Mouse (Mus musculus): ENCODE data around the gene 4921509C19Rik. TPM values are rescaled to one million over a fixed set of nuclear protein-coding genes. Genes with fewer than 3 reads are reported as not detected.
"Not testable (repeated sequence)": the region's sequence is repeated elsewhere in the genome, so short reads cannot be mapped to it uniquely, and the experiment has no call there.

The 4921509C19Rik gene
- polyA plus RNA-seq, 1 experiment = not detected

DNA sequence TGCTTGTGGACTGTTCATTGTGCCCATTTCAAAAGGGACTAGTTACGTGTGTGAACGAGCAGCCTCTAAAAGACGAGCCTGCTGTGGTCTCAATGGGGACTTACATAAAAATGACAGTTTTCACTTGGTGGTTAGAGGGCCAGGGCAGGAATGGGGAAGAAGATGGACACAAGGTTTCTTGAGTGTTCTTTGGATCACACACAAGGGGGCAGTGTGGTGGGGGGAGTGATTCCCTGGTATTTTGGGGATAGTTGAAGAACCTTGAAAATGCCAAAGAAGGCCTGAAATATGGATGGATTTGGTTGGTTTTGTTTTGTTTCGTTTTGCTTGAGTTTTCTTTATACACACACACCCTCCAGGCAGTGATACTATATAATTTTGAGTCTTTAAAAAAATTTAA lies 28.3 kb upstream of the 4921509C19Rik start:
- no peak for TF ChIP-seq POLR2A (IDR thresholded peaks at IDR 0.05; ENCODE audit: control insufficient read depth, extremely low read depth, insufficient read depth, low read length, poor library complexity)
- no peak for TF ChIP-seq CTCF (IDR thresholded peaks at IDR 0.05; ENCODE audit: borderline replicate concordance, control insufficient read depth, extremely low read depth, insufficient read depth, low read length, poor library complexity)
- H3K4me3 ChIP-seq (ENCODE audit: control insufficient read depth, insufficient read depth, low read length) = no peak overlapping the region
- H3K4me1 ChIP-seq (replicated peaks; ENCODE audit: control insufficient read depth, insufficient read depth, low read length) = no peaks in the 10 kb centered on the region
- no peak for DNase-seq
- no peak overlapping the region for H3K27ac ChIP-seq (ENCODE audit: control insufficient read depth, insufficient read depth, low read length)
- H3K27me3 ChIP-seq (ENCODE audit: control insufficient read depth, insufficient read depth, low read length) = no peaks in the 10 kb centered on the region
- peaks cover 67% of the 10 kb centered on the region for H3K36me3 ChIP-seq (ENCODE audit: control insufficient read depth, insufficient read depth, low read length)
- WGBS = 92% methylated on average over 4 of the region's 4 CpGs

DNA sequence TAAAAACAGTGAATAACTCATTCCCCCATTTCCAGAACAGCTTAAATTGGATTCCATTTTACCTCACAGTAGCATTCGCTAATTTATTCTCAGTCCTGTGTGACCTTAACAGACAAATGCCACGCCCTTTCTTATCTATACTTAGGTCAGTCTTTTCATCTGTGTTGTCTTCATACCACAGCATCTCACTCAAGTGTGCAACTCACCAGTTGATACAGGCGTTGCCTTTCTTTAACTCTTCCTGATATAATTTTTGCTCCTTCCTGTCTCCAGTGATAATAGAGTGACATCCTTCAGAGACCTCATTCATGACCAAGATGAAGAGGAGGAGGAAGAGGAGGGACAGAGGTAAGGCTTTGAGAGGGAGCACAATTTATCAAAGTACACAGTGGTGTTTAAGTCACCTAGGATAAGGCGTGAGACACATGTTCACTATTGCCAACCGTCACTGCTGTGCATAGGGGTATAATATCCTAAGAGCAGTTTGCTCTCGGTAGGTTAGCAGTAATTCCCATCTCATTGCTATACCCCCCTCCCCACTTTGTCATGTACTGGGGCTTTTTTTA lies 24.6 kb upstream of the 4921509C19Rik start:
- no peak overlapping the region for H3K4me3 ChIP-seq (ENCODE audit: control insufficient read depth, insufficient read depth, low read length)
- no peaks in the 10 kb centered on the region for H3K4me1 ChIP-seq (replicated peaks; ENCODE audit: control insufficient read depth, insufficient read depth, low read length)
- peaks cover 44% of the 10 kb centered on the region for H3K36me3 ChIP-seq (ENCODE audit: control insufficient read depth, insufficient read depth, low read length)
- TF ChIP-seq POLR2A (IDR thresholded peaks at IDR 0.05; ENCODE audit: control insufficient read depth, extremely low read depth, insufficient read depth, low read length, poor library complexity) (no peak), CTCF (IDR thresholded peaks at IDR 0.05; ENCODE audit: borderline replicate concordance, control insufficient read depth, extremely low read depth, insufficient read depth, low read length, poor library complexity) (no peak)
- 95% methylated on average over 6 of the region's 6 CpGs for WGBS
- DNase-seq = no peak
- no peak overlapping the region for H3K27ac ChIP-seq (ENCODE audit: control insufficient read depth, insufficient read depth, low read length)
- H3K27me3 ChIP-seq (ENCODE audit: control insufficient read depth, insufficient read depth, low read length) = no peaks in the 10 kb centered on the region

DNA sequence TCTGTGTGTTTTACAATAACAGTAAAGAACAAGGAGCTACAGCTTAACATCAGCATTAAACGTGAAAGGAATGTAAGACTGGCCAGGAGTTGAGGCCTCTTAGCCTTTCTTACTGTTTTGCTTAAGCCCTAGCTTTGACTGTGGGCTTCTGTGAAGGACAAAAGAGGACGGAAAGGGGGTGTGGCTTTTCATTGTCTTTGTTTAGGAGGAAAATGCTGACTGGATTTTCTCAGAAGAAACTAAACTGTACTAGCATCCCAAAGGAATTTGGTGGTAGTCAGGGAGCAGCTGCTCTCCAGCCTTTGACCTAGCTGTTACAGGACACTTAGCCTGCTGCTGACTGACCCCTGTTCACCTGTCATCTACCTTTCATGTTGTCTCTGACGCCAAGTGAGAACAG lies 22.4 kb upstream of the 4921509C19Rik start:
- DNase-seq = no peak
- no peaks in the 10 kb centered on the region for H3K27me3 ChIP-seq (ENCODE audit: control insufficient read depth, insufficient read depth, low read length)
- H3K27ac ChIP-seq (ENCODE audit: control insufficient read depth, insufficient read depth, low read length) = no peak overlapping the region
- 87% methylated on average over 3 of the region's 3 CpGs for WGBS
- H3K4me3 ChIP-seq (ENCODE audit: control insufficient read depth, insufficient read depth, low read length) = no peak overlapping the region
- TF ChIP-seq CTCF (IDR thresholded peaks at IDR 0.05; ENCODE audit: borderline replicate concordance, control insufficient read depth, extremely low read depth, insufficient read depth, low read length, poor library complexity) = no peak
- H3K36me3 ChIP-seq (ENCODE audit: control insufficient read depth, insufficient read depth, low read length) = peaks cover 28% of the 10 kb centered on the region
- no peaks in the 10 kb centered on the region for H3K4me1 ChIP-seq (replicated peaks; ENCODE audit: control insufficient read depth, insufficient read depth, low read length)

DNA sequence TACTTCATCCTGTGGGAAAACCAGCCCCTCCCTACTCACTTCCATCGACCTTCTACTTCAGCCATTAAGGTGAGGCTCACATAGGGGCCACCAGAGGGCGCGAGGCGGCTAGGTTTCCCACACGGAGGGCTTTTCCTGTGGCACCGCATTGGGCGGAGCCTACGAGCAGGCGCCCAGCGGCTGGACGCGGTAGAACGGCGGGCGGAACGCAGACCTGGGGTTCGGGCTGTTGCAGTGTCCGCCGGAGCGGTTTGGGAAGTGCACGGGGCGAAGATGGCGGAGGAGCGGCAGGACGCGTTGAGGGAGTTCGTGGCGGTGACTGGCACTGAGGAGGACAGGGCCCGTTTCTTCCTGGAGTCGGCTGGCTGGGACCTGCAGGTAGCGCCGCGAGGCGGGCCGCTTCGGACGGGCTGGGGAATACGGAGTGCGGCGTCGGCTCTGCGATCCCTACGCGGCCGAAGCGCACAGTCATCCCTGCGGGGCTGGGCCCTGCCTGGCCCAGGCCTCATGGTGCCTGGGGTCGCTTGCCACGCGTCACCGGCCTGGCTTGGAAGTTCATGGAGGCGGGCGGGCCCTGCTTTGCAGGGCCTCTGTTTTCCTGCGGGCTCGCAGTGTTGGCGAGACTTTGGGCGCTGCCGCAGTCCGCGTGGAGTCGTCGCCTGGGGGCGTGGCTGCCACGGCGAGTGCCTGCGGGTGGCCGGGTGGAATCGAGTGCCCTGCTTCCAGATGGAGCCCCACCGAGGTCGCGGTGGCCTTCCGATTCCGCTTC lies 18.3 kb upstream of the 4921509C19Rik start, which contains the start of gene Nsfl1c:
TSS of gene Nsfl1c (plus strand) at position 148 of the 769 bp plus-strand sequence.
- TF ChIP-seq CTCF (IDR thresholded peaks at IDR 0.05; ENCODE audit: borderline replicate concordance, control insufficient read depth, extremely low read depth, insufficient read depth, low read length, poor library complexity) (peak; percentile 98), POLR2A (IDR thresholded peaks at IDR 0.05; ENCODE audit: control insufficient read depth, extremely low read depth, insufficient read depth, low read length, poor library complexity) (peak; percentile 73)
- Histone ChIP-seq H3K4me1 (replicated peaks; ENCODE audit: control insufficient read depth, insufficient read depth, low read length) (no peaks in the 10 kb centered on the region), H3K4me3 (ENCODE audit: control insufficient read depth, insufficient read depth, low read length) (peak within 1 kb of the TSS; percentile 65), H3K36me3 (ENCODE audit: control insufficient read depth, insufficient read depth, low read length) (0 out of 2 replicates have a peak, but pooled peaks cover 3% of the 10 kb centered on the region), H3K27ac (ENCODE audit: control insufficient read depth, insufficient read depth, low read length) (no peak within 1 kb of the TSS), H3K27me3 (ENCODE audit: control insufficient read depth, insufficient read depth, low read length) (no peaks in the 10 kb centered on the region)
- under 1% methylated on average over 73 of the region's 73 CpGs for WGBS
- DNase-seq = peak; percentile 93

DNA sequence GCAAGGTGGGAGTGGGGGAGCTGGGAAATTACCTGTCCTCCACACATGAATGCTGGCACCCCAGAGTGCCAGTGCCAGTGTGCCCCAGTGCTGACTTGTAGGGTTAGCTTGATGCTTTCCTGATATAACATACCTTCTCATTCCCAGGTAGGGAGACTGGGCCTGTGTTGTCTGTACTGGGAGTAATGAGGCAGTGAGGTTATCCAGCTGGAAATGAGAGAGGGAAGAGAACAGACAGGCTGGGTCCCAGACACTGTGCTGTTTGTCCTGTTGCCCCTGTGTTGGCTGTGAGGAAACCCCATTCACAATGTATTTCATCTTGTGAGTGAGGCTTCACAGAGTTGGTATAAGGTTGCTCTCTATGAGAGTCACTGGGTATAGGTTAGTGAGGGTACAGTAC lies 10.5 kb upstream of the 4921509C19Rik start:
- H3K4me1 ChIP-seq (replicated peaks; ENCODE audit: control insufficient read depth, insufficient read depth, low read length) = no peaks in the 10 kb centered on the region
- H3K4me3 ChIP-seq (ENCODE audit: control insufficient read depth, insufficient read depth, low read length) = no peak overlapping the region
- no peaks in the 10 kb centered on the region for H3K27me3 ChIP-seq (ENCODE audit: control insufficient read depth, insufficient read depth, low read length)
- H3K36me3 ChIP-seq (ENCODE audit: control insufficient read depth, insufficient read depth, low read length) = no peaks in the 10 kb centered on the region
- no peak for DNase-seq
- H3K27ac ChIP-seq (ENCODE audit: control insufficient read depth, insufficient read depth, low read length) = no peak overlapping the region
- TF ChIP-seq POLR2A (IDR thresholded peaks at IDR 0.05; ENCODE audit: control insufficient read depth, extremely low read depth, insufficient read depth, low read length, poor library complexity) = no peak
- no peak for TF ChIP-seq CTCF (IDR thresholded peaks at IDR 0.05; ENCODE audit: borderline replicate concordance, control insufficient read depth, extremely low read depth, insufficient read depth, low read length, poor library complexity)

DNA sequence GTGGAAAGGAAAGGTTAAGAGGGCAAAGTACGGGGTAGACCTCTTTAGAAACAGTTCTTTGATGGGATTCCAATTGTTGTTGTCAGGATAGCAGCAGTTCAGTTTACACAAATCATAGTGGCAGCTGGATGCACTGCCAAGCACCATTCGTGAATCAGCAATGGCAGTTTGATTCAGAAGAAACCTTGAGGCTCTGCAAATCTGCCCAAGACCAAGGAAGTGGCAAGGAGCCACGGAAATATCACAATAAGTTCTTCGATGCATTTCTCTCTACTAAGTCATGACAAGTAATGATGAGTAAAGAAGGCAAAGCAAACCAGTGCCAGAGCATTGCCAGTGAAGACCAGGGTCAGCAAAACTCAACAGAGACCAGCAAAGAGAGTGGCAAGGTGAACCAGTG lies 41.0 kb downstream of the 4921509C19Rik start:
- H3K27ac ChIP-seq (ENCODE audit: control insufficient read depth, insufficient read depth, low read length); H3K4me3 ChIP-seq (ENCODE audit: control insufficient read depth, insufficient read depth, low read length); H3K36me3 ChIP-seq (ENCODE audit: control insufficient read depth, insufficient read depth, low read length); H3K27me3 ChIP-seq (ENCODE audit: control insufficient read depth, insufficient read depth, low read length); DNase-seq; H3K4me1 ChIP-seq (replicated peaks; ENCODE audit: control insufficient read depth, insufficient read depth, low read length): not testable (repeated sequence)
- 81% methylated on average over 4 of the region's 4 CpGs for WGBS

DNA sequence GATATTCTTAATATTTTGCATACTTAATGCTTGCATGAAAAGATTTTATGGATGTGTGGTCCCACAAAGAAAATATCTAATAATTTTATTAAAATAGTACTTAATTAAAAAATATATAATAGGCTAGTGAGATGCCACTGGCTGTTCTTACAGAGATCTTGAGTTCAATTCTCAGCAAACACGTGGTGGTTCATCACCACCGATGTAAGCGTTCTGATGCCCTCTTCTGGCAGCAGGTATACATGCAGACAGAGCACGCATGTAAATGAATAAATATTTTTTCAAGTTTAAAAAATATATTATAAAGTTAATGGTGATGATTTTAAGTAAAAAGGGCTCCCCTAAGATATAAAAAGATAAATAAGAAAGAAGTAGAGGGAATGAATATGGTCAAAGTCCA lies 41.8 kb downstream of the 4921509C19Rik start:
- H3K36me3 ChIP-seq (ENCODE audit: control insufficient read depth, insufficient read depth, low read length); DNase-seq; H3K27me3 ChIP-seq (ENCODE audit: control insufficient read depth, insufficient read depth, low read length); H3K4me3 ChIP-seq (ENCODE audit: control insufficient read depth, insufficient read depth, low read length); H3K4me1 ChIP-seq (replicated peaks; ENCODE audit: control insufficient read depth, insufficient read depth, low read length); H3K27ac ChIP-seq (ENCODE audit: control insufficient read depth, insufficient read depth, low read length): not testable (repeated sequence)
- WGBS = 55% methylated on average over 4 of the region's 4 CpGs

Other genes starting within 250 kb of the 4921509C19Rik start
- 64.1 and 79.3 TPM in 2 replicates for gene Nsfl1c, start 18.0 kb upstream of the 4921509C19Rik start, polyA plus RNA-seq (2012; rRNA removed)
- gene Fkbp1a, start 66.3 kb upstream of the 4921509C19Rik start, polyA plus RNA-seq (2012; rRNA removed) = 126 and 146 TPM in 2 replicates
- gene Sdcbp2, start 96.5 kb upstream of the 4921509C19Rik start, polyA plus RNA-seq (2012; rRNA removed) = 3.5 and 4.6 TPM in 2 replicates
- gene Snph, start 156.4 kb upstream of the 4921509C19Rik start, polyA plus RNA-seq (2012; rRNA removed) = 0.23 and 0.27 TPM in 2 replicates
- gene Rad21l, start 192.4 kb upstream of the 4921509C19Rik start, polyA plus RNA-seq (2012; rRNA removed) = not detected in 2 replicates
- 0.61 and 1.1 TPM in 2 replicates for gene Tmem74b, start 225.9 kb upstream of the 4921509C19Rik start, polyA plus RNA-seq (2012; rRNA removed)